Mouse (Mus musculus): ENCODE measurements around the gene Olfr211.
"Not testable (repeated sequence)": the region's sequence is repeated elsewhere in the genome, so short reads cannot be mapped to it uniquely, and the experiment has no call there.

Gene Olfr211

GRCm38 (mm10) chr6:116488791-116489190 is at the start of gene Olfr211:
Gene Olfr211 (plus strand): TSS chr6:116489091.
- TF ChIP-seq GATA4 (IDR thresholded peaks at IDR 0.05; ENCODE audit: insufficient replicate concordance, low read length) = no peak

- no peak for TF ChIP-seq GATA4 (IDR thresholded peaks at IDR 0.05; ENCODE audit: insufficient replicate concordance, low read length)
Observed at GRCm38 (mm10) chr6:116439531-116439930, 49.4 kb upstream of the Olfr211 start.

DNA sequence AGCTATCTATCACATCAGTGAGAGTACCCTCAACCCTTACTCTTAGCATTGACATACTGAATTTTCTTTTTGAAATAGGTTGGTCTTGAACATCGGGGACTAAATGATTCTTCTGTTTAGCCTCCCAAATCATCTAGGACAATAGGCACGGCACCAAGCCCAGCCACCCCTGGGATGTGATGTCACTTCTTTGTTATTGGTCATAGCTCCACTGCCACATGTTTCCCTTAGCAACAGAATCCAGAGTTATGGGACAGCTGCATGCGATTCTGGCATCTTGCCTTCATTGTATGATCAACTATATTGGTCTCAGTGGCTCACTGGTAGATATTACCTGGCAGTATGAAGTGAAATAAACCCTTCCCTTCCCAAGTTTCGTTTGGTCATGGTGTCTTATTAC is 48.4 kb upstream of the Olfr211 start:
- TF ChIP-seq GATA4 (IDR thresholded peaks at IDR 0.05; ENCODE audit: insufficient replicate concordance, low read length) = no peak

- no peak for TF ChIP-seq GATA4 (IDR thresholded peaks at IDR 0.05; ENCODE audit: insufficient replicate concordance, low read length)
Observed at GRCm38 (mm10) chr6:116440849-116441248, 48.0 kb upstream of the Olfr211 start.

- TF ChIP-seq GATA4 (IDR thresholded peaks at IDR 0.05; ENCODE audit: insufficient replicate concordance, low read length) = no peak
Observed at GRCm38 (mm10) chr6:116455781-116456180, 33.1 kb upstream of the Olfr211 start.

DNA sequence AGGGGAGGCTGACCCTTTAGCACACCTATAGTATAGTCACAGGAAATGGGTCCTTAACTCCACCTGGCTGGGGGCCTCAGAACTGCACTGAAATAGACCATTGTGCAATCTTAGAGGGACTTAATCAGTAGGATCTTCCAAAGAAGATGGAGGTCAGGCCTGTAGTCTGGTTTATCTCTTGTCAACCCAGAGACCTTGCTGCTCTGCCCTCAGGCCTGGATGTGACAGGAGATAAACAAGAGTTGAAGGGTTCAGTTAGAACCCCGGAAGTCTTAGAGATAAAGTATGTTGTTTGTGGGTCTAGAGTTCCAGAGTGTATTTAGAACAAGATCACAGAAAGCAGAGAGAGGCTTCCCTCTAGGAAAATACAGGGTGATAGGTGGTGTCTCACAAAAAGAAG is 32.4 kb upstream of the Olfr211 start:
- TF ChIP-seq GATA4 (IDR thresholded peaks at IDR 0.05; ENCODE audit: insufficient replicate concordance, low read length) = no peak

GRCm38 (mm10) chr6:116458728-116459127 is 30.2 kb upstream of the Olfr211 start:
- TF ChIP-seq GATA4 (IDR thresholded peaks at IDR 0.05; ENCODE audit: insufficient replicate concordance, low read length) = no peak

DNA sequence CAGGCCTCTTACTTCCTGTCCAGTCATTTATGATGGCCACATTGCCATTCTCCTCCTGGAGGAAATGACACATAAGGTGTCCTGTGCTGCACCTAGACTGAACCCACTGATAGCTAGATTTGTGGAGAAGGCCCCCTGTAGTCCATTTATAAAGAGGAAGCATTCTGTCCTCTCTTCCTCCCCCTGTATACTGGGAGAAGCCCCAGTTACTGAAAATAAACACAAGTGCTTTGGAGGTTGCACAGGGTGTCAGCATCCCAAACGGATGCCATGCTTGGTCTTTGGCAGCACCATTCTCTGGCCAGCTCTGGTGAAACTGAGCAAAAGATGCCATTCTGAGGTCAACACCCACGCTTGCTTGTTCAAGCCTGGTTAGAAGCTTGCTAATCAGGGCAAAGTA is 29.7 kb upstream of the Olfr211 start:
- no peak for TF ChIP-seq GATA4 (IDR thresholded peaks at IDR 0.05; ENCODE audit: insufficient replicate concordance, low read length)

- TF ChIP-seq GATA4 (IDR thresholded peaks at IDR 0.05; ENCODE audit: insufficient replicate concordance, low read length) = no peak
Observed at GRCm38 (mm10) chr6:116460544-116461283, 28.2 kb upstream of the Olfr211 start, which contains the start of gene Alox5. Gene Alox5 (minus strand): TSS chr6:116461178.

DNA sequence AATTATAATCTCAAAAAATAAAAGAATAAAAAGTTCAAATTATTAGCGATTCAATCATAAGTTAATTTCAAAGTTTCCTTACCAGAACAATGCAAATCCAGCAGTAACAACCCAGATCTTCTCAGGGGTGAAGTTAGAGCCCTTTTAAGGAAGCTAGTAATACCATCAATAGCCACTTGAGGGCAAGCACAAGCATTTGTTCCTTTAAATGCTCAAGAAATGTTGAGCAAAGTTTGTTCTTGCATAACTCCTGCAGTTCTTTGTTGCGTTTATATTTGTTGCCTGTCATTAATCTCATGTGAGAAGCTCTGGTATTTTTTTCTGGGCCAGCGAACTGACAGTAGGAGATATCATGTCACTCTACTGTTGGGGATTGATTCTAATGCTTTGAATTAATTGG is 20.8 kb upstream of the Olfr211 start:
- no peak for TF ChIP-seq GATA4 (IDR thresholded peaks at IDR 0.05; ENCODE audit: insufficient replicate concordance, low read length)

- no peak for TF ChIP-seq GATA4 (IDR thresholded peaks at IDR 0.05; ENCODE audit: insufficient replicate concordance, low read length)
Observed at GRCm38 (mm10) chr6:116485081-116485480, 3.8 kb upstream of the Olfr211 start.

GRCm38 (mm10) chr6:116486833-116487232 is 2.1 kb upstream of the Olfr211 start:
- no peak for TF ChIP-seq GATA4 (IDR thresholded peaks at IDR 0.05; ENCODE audit: insufficient replicate concordance, low read length)

GRCm38 (mm10) chr6:116493742-116494141 is 4.9 kb downstream of the Olfr211 start:
- TF ChIP-seq GATA4 (IDR thresholded peaks at IDR 0.05; ENCODE audit: insufficient replicate concordance, low read length) = no peak

- TF ChIP-seq GATA4 (IDR thresholded peaks at IDR 0.05; ENCODE audit: insufficient replicate concordance, low read length) = no peak
Observed at GRCm38 (mm10) chr6:116495960-116496359, 7.1 kb downstream of the Olfr211 start.

- TF ChIP-seq GATA4 (IDR thresholded peaks at IDR 0.05; ENCODE audit: insufficient replicate concordance, low read length) = not testable (repeated sequence)
Observed at GRCm38 (mm10) chr6:116506302-116507003, 17.6 kb downstream of the Olfr211 start, which contains the start of gene Olfr212. Gene Olfr212 (plus strand): TSS chr6:116506516.

- no peak for TF ChIP-seq GATA4 (IDR thresholded peaks at IDR 0.05; ENCODE audit: insufficient replicate concordance, low read length)
Observed at GRCm38 (mm10) chr6:116514832-116515231, 25.9 kb downstream of the Olfr211 start.

Data from liver, adult (tissue).